Mouse (Mus musculus) fibroblast of lung, adult 2 months (primary cell): ENCODE results near the gene Abca2.

Experiments
- DNase-seq: peaks from one replicate; pipeline ENCODE4 v3.0.0-alpha.2; 2011; ENCODE audit warnings: low read depth

The Abca2 gene

DNA sequence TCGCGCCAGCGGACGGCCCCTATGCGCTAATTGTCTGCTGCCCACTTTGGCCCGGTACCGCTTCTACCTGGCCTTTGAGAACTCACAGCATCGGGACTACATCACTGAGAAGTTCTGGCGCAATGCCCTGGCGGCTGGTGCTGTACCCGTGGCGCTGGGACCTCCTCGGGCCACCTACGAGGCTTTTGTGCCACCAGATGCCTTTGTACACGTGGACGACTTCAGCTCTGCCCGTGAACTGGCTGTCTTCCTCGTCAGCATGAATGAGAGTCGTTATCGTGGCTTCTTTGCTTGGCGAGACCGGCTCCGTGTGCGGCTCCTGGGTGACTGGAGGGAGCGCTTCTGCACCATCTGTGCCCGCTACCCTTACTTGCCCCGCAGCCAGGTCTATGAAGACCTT, 3.0 kb upstream of the Abca2 start:
- DNase-seq = no peak

DNA sequence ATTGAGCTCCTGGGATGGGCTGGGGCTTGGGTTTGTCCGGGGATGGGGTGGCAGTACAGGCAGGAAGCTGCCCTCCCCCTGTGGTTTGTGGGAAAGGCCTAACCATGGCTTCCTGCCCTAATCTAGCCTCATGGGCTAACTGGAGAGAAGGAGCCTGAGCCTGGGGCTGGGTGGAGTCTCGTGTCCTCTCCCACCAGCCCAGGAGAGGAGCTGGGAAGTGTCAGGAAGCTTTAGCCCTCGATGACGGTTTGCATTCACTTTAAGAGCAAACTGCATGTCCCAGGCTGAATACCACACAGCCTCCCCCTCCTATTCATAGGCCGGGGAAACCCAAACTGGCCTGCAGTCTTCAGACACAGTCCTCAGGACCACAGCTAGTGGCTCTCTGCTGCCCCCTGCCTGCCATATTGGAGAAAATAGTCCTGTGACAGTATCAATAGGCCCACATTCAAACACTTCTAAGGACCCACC, 1.7 kb upstream of the Abca2 start:
- peak; percentile 27 for DNase-seq

DNA sequence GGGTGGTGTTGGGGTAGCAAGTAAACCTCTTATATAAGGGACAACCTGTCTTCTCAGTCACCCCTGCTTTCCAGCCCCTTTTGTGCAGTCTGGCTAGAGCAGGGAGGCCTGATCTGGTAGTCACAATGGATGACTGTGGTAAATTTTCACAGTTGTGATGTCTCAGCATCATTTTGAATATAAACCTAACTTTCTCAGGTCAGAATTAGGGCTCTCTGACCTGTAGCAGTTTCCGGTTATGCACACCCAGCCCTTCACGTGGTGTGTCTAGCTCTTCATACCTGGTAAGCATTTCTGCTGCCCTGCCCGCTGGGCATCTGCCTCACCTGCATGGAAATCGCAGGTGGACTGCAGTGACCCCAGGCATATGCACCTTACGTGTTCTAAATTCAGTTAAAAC, 1.2 kb upstream of the Abca2 start:
- no peak for DNase-seq

DNA sequence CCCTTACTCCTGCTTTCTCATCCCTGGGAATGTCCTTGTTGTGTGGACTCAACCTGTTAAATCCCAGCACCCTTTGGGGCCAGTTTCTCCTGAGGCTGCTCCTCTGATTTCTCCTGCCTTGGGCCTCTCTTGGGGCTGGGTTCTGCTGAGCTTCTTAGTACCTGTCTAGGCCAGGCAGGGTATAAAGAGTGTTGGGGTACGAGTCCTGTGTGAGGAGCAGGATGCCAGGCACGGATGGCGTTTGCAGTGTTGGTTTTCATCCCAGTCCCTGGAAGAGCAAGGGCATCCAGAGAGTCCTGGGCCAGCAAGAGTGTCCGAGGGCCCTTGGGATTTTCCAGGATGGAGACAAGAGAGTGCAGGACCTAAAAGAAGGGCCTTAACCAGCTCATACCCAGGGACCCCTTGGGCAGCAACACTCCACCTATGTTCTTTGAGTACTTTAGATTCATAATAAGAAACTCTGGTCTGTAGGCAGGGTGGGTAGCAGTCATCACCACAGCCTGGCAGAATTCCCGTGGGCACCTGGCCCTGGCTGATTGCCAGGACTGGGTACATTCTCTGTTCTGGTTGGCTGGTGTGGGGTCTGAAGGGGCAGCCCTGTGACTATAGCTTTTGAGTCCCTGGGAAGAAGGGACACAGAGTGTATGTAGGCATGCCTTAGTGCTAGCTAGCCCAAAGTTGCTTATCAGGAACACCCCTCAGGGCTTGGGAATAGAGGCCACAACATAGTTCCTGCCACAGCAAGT, 1.1 kb downstream of the Abca2 start:
- no peak for DNase-seq

DNA sequence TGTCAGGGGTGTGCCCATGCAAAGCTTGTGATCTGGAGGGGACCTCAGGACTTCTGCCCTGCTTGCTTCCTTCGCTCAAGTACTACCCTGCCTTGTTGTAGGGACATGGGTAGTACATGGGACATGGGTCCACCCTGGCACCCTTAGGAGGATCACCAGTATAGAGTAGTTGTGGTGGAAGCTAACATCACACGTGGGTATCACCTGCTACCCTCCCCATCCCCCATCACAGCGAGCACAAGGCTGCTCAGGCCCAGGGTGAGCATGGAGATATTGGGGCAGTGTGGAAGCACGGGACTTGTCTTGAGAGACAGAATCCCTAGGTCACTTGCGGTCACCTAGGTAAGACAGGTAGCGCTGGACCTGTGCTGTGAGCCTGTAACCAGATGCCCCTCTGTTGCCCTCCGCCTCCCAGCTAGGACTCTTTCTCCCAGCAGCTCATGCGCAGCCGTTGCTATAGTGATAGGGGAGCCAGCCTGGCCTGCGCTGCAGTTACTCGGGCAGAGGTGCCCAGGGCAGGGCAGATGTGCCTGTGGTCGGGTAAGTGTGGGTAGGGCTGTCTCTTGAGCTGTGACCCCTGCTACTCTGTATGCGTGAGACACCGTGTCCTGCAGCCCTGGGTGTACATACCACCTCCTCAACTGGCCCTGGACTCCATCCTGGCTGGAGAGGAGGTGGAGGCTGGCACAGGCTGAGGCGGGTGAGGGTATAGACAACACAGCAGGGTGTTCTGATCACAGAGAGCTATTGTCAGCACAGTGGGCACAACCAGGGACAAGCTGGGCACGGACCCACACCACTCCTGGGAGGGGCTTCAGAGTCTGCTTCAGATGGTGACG, 2.1 kb downstream of the Abca2 start:
- DNase-seq = no peak

DNA sequence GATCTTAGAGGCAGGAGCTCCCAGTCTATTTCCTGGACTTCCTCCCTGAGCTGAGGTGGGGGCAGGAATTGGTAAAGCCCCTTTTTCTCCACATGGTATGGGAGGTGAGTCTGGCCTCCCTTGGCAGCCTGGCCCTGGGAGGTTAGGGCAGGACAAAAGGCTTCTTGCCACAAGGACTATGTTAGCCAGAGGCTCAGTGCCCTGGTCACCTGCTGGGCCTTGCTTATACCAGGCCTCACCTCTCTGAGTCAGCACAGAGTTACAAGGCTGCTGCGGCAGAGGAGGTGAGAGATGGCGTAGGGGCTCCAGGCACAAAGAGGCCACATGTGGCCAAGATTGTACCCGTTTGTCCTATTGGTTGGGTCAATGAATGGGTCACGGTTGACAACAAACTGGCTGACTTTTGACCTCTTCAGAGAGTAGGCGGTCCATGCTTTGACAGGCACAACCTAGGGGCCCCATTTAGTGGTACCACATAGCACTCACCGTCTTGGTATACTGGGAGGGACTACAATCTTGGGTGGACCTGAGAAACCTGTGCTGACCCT, 2.9 kb downstream of the Abca2 start:
- DNase-seq = no peak

DNA sequence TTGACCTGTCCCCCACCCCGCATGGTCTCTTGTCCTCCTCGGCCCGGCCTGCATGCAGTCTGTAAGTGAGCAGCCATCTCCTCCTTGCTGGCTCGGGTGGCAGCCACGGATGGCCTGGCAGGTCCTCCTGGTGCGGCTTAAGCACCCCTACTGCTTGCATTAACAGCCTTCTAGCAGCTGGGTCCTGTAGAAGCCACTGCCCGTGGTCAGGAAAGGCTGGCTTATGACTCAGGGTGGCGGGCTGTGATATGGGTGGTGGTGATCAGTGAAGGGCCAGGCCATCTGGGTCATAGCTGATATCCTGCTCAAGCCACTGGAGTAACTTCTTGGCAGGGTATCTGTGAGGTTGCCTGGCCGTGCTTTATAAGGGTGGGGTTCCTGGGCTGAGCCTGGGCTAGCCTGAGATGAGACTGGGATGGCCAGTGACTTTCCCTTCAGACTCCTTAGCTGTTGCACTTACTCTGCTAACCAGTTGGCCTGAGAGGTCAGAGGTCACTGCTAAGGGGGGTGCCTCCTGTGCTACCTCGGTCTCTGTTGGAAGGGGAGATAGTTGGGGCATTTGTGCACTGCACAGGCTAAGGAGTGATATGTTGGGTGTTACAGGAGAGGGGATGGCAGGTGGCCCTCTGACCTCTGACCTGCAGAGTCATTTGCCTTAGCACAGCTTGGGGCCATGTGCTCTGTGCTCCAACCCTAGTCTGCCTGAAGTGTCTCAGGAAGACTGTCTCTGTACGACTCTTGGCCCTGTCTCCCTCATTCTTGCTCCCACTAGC, 4.0 kb downstream of the Abca2 start:
- DNase-seq = no peak

DNA sequence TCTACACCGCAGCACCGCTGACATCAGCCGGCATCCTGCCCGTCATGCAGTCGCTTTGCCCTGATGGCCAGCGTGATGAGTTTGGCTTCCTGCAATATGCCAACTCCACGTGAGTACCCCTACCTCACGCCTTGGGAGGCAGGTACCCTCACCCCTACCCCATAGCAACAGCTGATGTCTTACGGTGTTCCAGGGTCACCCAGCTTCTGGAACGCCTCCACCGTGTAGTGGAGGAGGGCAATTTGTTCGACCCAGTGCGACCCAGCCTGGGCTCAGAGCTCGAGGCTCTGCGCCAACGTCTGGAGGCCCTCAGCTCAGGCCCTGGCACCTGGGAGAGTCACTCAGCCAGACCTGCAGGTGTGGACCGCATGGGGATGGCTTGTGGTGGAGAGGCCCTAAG, 4.6 kb downstream of the Abca2 start:
- DNase-seq = no peak

DNA sequence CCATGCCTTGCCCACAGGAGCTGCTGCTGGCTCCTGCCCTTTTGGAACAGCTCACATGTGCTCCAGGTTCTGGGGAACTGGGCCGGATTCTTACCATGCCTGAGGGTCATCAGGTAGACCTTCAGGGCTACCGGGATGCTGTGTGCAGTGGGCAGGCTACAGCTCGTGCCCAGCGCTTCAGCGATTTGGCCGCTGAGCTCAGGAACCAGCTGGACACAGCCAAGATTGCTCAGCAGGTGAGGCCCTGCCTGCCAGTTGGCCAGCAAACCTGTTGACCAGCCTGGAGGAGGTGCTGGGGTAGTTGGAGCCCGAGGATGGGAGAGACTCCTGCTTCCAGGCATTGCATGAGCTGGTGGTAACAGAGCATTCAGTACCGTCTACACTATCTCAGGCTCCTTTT, 5.8 kb downstream of the Abca2 start:
- no peak for DNase-seq

DNA sequence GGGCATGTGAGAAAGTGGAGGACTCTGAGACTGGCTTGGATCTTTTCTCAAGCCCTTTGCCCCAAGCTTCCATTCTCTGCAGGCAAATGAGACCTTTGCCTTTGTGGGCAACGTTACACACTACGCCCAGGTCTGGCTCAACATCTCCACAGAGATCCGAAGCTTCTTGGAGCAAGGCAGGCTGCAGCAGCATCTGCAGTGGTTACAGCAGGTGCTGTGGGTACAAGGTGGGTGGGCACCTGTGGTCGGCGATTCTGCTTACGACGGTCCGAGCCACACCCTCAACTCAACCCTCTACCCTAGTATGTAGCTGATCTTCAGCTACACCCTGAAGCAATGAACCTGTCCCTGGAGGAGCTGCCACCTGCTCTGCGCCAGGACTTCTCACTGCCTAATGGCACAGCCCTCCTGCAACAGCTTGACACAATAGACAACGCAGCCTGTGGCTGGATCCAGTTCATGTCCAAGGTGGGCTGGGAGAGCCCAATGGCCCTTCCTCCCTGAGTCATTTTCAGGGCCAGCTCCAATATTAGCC, 7.8 kb downstream of the Abca2 start:
- DNase-seq = no peak

DNA sequence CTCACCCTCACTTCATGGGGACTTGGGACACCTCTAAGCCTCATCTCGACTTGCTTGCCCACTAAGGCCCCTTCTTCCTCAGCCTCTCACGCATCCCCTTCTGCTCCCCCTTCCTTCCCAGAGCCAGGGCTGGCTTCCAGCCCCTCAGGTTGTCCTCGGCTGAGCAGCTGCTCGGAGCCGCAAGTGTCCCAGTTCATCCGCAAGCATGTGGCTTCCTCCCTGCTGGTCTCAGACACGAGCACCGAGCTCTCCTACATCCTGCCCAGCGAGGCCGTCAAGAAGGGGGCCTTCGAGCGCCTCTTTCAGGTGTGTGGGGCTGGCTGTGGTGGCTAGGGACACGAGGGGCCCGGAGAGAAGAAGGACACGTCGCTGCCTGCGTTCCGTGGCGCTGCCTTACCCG, 12.6 kb downstream of the Abca2 start:
- no peak for DNase-seq

DNA sequence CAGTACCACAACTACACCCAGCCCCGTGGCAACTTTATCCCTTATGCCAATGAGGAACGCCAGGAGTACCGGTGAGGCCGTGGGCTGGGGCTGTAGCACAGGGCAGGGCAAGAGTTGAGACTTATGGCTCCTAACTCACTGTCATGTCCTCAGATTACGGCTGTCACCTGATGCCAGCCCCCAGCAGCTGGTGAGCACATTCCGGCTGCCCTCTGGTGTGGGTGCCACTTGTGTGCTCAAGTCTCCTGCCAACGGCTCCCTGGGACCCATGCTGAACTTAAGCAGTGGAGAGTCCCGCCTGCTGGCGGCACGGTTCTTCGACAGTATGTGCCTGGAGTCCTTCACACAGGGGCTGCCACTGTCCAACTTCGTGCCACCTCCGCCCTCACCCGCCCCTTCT, 14.2 kb downstream of the Abca2 start:
- DNase-seq = no peak

DNA sequence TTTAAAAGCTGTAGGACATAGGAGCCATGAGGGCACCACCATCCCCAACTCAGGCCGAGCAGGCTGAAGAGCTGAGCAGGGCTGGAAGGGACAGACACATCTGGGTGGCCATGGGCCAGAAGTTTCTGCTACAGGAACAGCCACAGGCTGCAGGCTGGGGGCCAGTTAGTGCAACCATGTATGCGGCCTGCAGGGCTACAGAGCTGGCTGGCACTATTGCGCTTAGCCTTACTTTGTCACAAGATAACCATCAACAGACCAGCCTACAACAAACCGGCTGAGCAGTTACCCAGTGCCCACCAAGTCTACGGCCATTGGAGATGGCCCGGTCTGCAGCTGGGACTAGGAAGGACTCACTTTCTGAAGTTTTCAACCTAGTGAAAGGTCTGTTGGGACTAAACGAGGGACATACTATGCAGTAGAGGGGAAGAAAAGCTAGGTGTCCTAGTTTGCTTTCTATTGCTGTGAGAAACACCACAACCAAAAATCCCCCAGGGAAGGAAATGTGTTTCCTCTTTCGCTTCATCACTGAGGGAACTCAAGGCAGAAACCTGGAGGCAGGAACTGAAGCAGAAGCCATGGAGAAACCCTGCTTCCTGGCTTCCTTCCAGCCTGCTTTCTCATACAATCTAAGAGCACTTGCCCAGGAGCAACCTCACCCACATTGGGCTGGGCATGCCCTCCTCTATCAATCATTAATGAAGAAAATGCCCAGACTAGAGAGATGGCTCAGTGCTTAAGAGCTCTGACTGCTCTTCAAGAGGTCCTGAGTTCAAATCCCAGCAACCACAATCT, 22.5 kb downstream of the Abca2 start:
- no peak for DNase-seq

DNA sequence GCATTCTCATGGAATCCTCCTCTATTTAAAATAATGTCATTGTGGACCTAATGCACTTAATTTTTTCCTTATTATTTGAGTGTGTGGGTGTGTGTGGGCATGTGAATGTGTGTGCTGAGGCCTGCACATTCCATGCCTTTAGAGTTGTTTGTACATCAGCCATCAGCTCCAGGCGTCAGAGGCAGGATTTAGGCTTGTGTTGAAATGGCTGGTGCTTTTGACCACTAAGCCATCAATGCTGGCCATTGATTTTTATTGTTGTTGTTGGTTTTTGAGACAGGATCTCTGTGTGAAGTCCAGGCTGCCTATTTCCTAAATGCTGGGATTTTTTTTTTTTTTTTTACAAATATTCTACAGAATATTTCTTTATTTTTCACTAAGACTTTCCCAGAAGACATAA, 24.4 kb downstream of the Abca2 start:
- no peak for DNase-seq

DNA sequence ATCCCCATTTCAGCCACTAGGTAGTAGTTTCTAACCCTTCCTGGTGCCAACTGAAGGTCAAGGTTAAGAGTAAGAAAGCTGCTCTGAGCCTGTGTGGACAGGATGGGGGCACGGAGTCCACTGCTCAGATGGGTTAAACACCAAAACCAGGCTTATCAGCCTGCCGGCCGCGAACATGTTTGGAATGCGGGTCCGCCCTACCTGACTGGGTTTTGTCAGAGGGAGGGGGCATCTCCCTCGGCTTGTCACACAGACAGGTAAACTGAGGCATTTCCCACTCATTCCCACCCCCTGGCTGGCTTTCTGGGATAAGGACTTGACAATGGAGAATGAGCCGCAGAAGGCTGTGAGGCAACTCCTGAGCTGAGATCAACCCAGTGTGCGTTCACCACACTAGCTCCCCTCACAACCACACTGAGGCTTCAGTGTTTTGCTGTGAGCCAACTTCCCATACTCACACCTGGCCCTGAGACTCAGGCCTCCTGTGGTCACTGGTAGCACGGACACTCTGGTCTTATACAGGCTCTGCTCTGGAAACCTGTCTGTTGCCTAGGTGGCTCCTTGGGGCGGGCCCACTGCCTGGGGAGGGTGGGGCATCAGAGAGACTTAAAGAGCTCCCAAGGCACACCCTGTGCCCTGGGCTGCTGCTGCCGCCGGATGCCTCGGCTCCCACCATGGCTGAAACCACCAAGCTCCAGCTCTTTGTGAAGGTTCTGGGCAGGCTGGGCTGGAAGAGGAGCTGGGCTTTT, 27.9 kb downstream of the Abca2 start, which contains the start of gene Clic3:
Gene Clic3 (plus strand): TSS at position 634 of the 749 bp plus-strand sequence.
- DNase-seq = no peak

DNA sequence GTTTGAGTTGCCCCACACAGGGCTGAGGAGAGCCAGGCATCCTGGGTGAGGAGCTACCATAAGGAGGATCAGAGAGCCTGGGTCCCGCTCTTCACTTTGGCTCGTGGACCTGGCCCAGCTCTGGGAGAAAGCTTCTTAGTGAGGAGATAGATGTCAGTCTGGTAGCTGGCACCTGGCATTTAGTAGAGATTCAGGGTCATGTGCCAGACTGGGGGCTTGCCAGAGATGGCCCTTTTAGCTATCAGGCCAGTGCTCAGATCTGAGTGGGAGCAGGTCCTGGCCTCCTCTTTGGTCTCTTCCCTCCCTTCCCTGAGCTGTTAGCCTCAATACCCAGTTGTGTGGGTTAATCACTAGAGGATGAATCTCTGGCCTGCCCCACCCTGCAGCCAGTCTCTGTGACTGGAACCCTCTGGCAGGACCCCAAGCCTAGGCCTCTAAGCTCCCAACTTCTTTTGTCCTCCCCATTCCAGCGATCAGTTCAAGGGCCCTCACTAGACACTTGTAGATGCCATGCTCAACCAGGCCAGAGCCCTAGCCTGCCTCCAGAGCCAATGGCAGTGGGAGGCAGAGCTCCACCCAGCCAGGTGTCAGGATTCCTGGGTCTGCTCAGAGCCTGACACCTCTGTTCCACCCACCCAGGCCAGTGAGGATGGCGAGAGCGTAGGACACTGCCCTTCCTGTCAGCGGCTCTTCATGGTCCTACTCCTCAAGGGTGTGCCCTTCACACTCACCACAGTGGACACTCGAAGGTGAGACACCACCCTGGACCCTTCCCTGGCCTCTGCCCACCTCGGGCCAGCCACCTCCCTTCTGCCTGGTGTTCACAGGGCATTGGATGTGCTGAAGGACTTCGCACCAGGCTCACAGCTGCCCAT, 28.8 kb downstream of the Abca2 start:
- DNase-seq = no peak

DNA sequence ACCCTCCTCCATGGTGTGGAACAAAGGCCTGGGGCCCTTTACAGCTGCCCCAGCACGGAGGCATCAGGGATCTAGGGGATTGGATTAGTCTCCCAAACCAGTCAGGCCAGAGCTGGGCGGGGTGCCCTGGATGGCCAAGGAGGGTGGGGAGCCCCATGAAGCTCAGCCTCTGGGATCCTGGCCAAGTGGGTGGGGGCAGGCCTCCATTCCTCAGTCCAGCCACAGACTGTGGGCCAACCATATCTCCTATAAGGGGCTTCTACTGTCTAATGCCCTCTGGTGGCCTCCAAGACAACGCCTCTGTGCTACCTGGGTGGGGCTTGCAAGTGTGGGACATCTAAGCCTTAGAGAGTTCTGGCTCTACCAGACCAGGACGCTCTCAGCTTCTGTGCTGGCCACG, 30.4 kb downstream of the Abca2 start:
- DNase-seq = no peak

DNA sequence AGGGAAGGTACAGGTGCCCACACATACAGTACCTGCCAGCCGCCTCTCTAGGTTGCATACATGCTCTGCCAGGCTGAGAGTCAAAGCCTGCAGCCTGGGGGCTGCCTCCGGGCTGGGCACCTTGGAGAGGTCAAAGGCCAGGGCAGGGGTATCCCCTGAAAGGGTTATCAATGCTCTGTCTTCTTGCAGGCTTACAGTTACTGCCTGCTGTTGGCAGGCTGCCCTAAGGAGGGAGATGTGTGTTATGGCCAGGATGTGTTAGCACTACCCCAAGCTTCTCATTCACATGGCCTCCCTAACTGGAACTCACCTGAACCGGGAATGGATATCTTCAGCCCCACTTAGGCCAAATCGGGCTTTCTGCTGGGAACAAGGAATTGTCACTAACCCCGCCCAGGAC, 31.6 kb downstream of the Abca2 start:
- DNase-seq = no peak

DNA sequence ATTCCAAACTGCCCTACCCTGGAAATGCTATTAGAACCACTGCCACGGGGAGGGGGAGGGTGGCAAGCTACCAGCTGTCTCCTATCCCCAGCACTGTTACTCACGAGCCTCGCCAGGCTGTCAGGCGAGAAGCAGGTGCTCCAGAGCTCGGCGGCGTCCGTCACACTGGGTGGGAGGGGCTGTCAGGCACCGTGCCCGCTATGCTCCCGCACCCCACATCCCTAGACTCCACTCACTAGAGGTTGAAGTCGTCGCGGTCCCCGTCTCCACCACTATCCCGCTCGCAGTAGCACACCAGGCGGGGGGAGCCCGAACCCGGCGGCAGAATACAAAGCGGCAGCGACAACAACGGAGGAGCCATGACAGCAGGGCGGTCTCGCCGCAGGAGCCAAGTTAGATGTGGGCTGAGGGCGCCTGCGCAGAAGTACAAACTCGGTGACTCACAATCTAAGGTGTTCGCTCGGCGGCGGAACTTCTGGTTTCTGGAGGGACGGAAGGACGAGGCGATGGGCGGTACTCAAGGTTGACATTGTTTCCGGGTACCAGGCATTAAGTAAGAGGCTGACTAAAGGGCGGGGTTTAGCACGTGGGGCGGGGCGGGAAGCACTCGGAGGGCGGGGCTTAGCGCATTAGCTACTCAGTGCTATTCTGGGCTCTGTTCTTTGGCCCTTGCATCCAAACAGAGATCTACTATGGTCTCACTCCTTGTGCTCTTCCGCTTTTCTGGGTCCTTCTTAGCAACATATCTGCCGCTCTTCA, 32.2 kb downstream of the Abca2 start, which contains the start of gene Paxx:
Gene Paxx (minus strand): TSS at position 544 of the 759 bp plus-strand sequence.
- DNase-seq = peak; percentile 93
